Mouse (Mus musculus) thymus, adult 2 months (tissue): Measurements from ENCODE around the gene Trim9. TPM values are rescaled to one million over a fixed set of nuclear protein-coding genes. Genes with fewer than 3 reads are reported as not detected.

Experiments
- DNase-seq: peaks from one replicate; pipeline ENCODE4 v3.0.0; 2021
- H3K27ac ChIP-seq: fragments of 200-500 bp; 2 replicates; pipeline ENCODE4 v1.5.1; 2012; ENCODE audit warnings: low read length, control low read depth; ENCODE audit not compliant: control insufficient read depth, insufficient read depth
- H3K27me3 ChIP-seq: fragments of 200-500 bp; 2 replicates; pipeline ENCODE4 v1.6.1; 2012; ENCODE audit warnings: mild to moderate bottlenecking, low read length, moderate library complexity, mixed read lengths; ENCODE audit not compliant: control insufficient read depth, insufficient read depth
- H3K36me3 ChIP-seq: fragments of 200-500 bp; 2 replicates; pipeline ENCODE4 v1.6.1; 2012; ENCODE audit warnings: mild to moderate bottlenecking, low read length, moderate library complexity; ENCODE audit not compliant: control insufficient read depth, insufficient read depth
- H3K4me1 ChIP-seq: fragments of 200-500 bp; replicated peaks from 2 replicates; pipeline ENCODE4 v1.6.1; 2012; ENCODE audit warnings: low read length; ENCODE audit not compliant: control insufficient read depth, insufficient read depth
- H3K4me3 ChIP-seq: fragments of 200-500 bp; 2 replicates; pipeline ENCODE4 v1.5.1; 2012; ENCODE audit warnings: mild to moderate bottlenecking, low read length, control low read depth, moderate library complexity; ENCODE audit not compliant: control insufficient read depth, insufficient read depth
- CTCF ChIP-seq: fragments of 200-500 bp; IDR thresholded peaks from 2 replicates; pipeline ENCODE4 v1.5.1; 2012; ENCODE audit warnings: mild to moderate bottlenecking, control low read depth, low read length, moderate library complexity, borderline replicate concordance; ENCODE audit not compliant: control insufficient read depth, poor library complexity, insufficient read depth; ENCODE audit errors: extremely low read depth
- POLR2A ChIP-seq: fragments of 200-500 bp; IDR thresholded peaks from 2 replicates; pipeline ENCODE4 v1.6.1; 2012; ENCODE audit warnings: mild to moderate bottlenecking, low read length, control low read depth, moderate library complexity; ENCODE audit not compliant: control insufficient read depth, poor library complexity, insufficient read depth; ENCODE audit errors: extremely low read depth
- WGBS: fragments of 180-500 bp; shearing (Covaris S2); methylation state at CpG from one replicate; pipeline ENCODE4 v1.1.7; 2018; 5-methylcytosine and 5-hydroxymethylcytosine counted together
- polyA plus RNA-seq: library from polyadenylated mRNA; depleted of rRNA; stranded (reverse); fragments of >200 nt; gene quantifications from 2 replicates; pipeline ENCODE4 v1.2.3, GENCODE M21; 2012

The Trim9 gene
- polyA plus RNA-seq, 1 experiment = 0.16 TPM

- H3K27ac ChIP-seq = no peak overlapping the region
- no peak for DNase-seq
- no peaks in the 10 kb centered on the region for H3K36me3 ChIP-seq
- H3K4me1 ChIP-seq = no peaks in the 10 kb centered on the region
- WGBS = 91% methylated on average over 6 of the region's 6 CpGs
- no peak for TF ChIP-seq CTCF
- no peak for TF ChIP-seq POLR2A
- H3K4me3 ChIP-seq = no peak overlapping the region
- no peaks in the 10 kb centered on the region for H3K27me3 ChIP-seq
These were observed 43.4 kb downstream of the Trim9 start for GRCm38 (mm10) chr12:70304014-70304413.

- Histone ChIP-seq H3K4me1 (no peaks in the 10 kb centered on the region), H3K36me3 (no peaks in the 10 kb centered on the region), H3K4me3 (no peak overlapping the region), H3K27ac (no peak overlapping the region), H3K27me3 (no peaks in the 10 kb centered on the region)
- 91% methylated on average over 7 of the region's 7 CpGs for WGBS
- no peak for TF ChIP-seq CTCF
- no peak for TF ChIP-seq POLR2A
- no peak for DNase-seq
These were observed 43.9 kb downstream of the Trim9 start for GRCm38 (mm10) chr12:70303525-70303924.

- no peaks in the 10 kb centered on the region for H3K27me3 ChIP-seq
- 85% methylated on average over 5 of the region's 5 CpGs for WGBS
These were observed 45.2 kb downstream of the Trim9 start for GRCm38 (mm10) chr12:70302022-70302720.

GRCm38 (mm10) chr12:70293927-70294684, 53.3 kb downstream of the Trim9 start:
- DNase-seq = no peak
- Histone ChIP-seq H3K27me3 (no peaks in the 10 kb centered on the region), H3K4me3 (no peak overlapping the region), H3K4me1 (0 out of 2 replicates have a peak, but pooled peaks cover 3% of the 10 kb centered on the region), H3K27ac (no peak overlapping the region), H3K36me3 (no peaks in the 10 kb centered on the region)
- TF ChIP-seq CTCF (no peak), POLR2A (no peak)
- 85% methylated on average over 5 of the region's 5 CpGs for WGBS

More at GRCm38 (mm10) chr12:70302022-70302720, 45.2 kb downstream of the Trim9 start:
- no peak overlapping the region for H3K27ac ChIP-seq
- H3K4me3 ChIP-seq = no peak overlapping the region
- H3K36me3 ChIP-seq = no peaks in the 10 kb centered on the region
- H3K4me1 ChIP-seq = no peaks in the 10 kb centered on the region
- TF ChIP-seq CTCF (no peak), POLR2A (no peak)
- no peak for DNase-seq

- H3K4me3 ChIP-seq = no peak overlapping the region
- H3K4me1 ChIP-seq = 0 out of 2 replicates have a peak, but pooled peaks cover 3% of the 10 kb centered on the region
- TF ChIP-seq POLR2A (no peak), CTCF (no peak)
- no peak overlapping the region for H3K27ac ChIP-seq
- WGBS = 77% methylated on average over 10 of the region's 10 CpGs
- H3K36me3 ChIP-seq = no peaks in the 10 kb centered on the region
- no peaks in the 10 kb centered on the region for H3K27me3 ChIP-seq
- no peak for DNase-seq
These were observed 54.1 kb downstream of the Trim9 start for GRCm38 (mm10) chr12:70293165-70293926.

GRCm38 (mm10) chr12:70285521-70285920, 61.9 kb downstream of the Trim9 start:
- H3K27ac ChIP-seq = no peak overlapping the region
- no peak for DNase-seq
- no peaks in the 10 kb centered on the region for H3K36me3 ChIP-seq
- H3K4me3 ChIP-seq = no peak overlapping the region
- peaks cover under 1% of the 10 kb centered on the region for H3K4me1 ChIP-seq
- H3K27me3 ChIP-seq = no peaks in the 10 kb centered on the region
- TF ChIP-seq CTCF (no peak), POLR2A (no peak)
- 95% methylated on average over 5 of the region's 5 CpGs for whole genome bisulfite sequencing
